Mouse (Mus musculus): ENCODE measurements around the gene Klf5. TPM values are rescaled to one million over a fixed set of nuclear protein-coding genes. Genes with fewer than 3 reads are reported as not detected.

Klf5 gene
- total RNA-seq (2021), result 10 to 100 TPM; 14.0 to 16.9 TPM

DNA sequence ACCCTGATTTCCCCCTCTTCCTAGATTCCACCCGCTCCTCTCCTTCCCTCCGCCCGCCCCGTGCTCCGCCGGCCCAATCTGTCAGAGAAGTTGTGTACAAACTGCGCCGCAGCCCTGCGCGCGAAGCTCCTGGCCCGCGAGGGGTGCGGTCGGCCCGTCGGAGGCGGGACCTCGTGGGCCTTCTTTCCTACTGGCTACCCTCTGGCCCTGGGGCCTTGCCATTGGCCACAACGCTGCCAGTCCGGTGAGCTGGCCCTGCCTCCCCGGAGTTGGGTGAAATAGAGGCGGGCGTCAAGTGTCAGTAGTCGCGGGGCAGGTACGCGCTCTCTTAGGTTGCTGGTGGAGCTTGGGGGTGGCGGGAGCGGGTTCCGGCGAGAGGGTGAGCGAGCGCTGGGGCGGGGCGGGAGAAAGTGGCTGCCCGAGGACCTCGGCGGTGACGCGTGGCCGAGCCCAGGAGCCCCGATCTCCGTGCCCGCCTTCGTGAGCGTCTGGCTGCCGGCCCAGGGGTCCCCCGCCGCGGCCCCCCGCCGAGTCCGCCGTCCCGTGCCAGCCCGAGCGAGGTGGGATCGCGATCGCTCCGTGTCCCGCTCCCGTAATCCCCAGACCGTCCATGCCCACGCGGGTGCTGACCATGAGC lies at the start of gene Klf5:
Klf5 (plus strand) TSS at position 307 of the 637 bp plus-strand sequence.
- DNase-seq (ENCODE audit: low spot score in 2 of 2), result peak; percentile 91 to 97
- intact Hi-C loops (cut with DNase I), result loop anchor here (5.0 to 10.0 kb wide), 2 partner anchors 154 to 594 kb away; no protein-coding TSS in a partner anchor

GRCm38 (mm10) chr14:99262026-99262425 lies 36.5 kb upstream of the Klf5 start:
- no peak for DNase-seq (ENCODE audit: low spot score in 2 of 2)
- intact Hi-C loops (cut with DNase I), result no loop called here

DNA sequence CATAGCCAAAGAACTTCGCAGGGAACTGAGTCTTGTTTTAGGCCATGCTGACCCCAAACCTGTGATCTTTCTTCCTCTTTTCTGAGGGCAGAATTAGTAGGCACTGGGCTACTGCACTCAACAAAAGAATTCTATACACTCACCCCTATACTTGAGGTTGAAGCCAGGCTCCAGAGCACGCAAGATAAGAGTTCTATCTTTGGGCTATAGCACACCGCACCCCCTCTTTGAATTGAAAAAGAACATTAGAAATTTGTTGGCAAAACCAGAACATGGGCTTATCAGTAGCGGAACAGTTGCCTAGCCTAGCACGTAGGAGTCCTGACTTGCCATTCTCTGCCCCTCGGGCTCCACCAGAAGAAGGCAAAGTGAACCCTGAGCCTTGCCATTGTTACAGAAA lies 34.7 kb upstream of the Klf5 start:
- intact Hi-C loops (cut with DNase I), result no loop called here
- DNase-seq (ENCODE audit: low spot score in 2 of 2), result no peak

DNA sequence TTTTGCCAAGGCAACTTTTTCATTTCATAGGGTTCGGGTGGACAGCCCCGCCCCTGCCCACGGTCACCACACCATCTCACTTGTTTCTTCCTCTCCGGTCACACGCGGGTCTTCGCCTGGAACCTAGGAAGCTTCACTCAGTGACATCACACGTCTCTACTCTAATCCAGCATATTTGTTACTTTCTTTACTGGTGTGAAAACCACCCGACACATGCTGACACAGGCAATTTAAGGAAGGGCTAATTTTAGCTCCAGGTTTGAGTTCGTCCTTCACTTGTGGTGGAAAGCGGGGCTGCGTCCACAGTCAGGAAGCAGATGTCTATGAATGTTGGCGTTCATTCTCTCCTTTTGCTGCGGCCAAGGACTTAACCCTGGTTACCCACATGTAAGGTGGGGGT lies 32.7 kb upstream of the Klf5 start:
- DNase-seq (ENCODE audit: low spot score in 2 of 2), result no peak
- intact Hi-C loops (cut with DNase I), result no loop called here

DNA sequence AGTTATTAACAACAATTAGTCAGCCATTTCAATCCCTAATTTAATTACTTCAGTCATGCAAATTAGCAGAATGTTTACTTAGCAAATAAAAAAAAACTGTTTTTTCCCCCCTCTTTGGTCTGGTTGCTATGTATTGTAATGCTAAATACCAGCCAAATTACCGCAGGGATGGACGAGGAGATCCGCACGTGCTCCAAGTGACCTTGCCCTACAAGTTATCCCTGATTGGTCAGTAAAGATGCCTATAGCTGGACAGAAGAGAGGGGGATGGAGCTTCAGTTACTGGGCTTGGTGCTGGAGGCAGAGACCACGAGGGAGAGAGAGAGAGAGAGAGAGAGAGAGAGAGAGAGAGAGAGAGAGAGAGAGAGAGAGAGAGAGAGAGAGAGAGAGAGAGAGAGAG lies 31.7 kb upstream of the Klf5 start:
- intact Hi-C loops (cut with DNase I), result no loop called here
- DNase-seq (ENCODE audit: low spot score in 2 of 2), result no peak

DNA sequence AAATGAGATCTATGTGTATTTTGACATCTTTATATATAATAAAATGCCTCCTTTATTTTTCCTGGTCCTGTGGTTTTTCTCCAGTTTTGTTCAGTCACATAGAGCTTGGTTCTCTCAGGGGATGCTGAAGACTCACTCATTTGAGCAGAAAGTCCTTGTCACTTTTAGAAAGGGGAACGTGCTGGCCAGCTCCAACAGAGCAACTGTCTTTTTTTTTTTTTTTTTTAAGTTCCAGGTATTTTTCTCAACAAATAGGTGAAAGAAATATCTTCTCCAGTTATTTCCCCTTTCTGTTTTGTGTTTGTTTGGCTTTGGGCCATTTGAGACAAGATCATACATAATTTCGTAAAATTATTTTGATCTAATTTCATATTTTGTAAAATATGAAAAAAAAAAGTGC lies 24.4 kb upstream of the Klf5 start:
- intact Hi-C loops (cut with DNase I), result no loop called here

DNA sequence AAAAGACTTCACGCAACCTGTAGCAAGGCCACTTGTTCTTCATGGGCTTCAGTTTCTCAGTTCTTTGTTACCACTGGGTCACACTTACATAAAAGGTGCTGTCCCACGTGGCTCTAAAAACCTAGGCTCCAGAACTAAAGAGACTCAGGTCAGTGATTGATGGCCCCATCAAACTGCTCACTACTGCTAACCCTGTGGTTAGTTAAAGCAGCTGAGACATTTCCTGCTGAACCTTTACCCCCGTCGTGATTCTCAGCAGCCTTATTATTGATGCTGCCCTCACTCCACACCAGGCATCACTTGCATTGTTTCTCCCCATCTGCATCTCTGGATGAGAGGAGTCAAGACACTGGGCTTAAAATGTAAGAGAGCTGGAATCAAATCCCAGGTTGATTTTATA lies 22.7 kb upstream of the Klf5 start:
- intact Hi-C loops (cut with DNase I), result no loop called here
- no peak for DNase-seq (ENCODE audit: low spot score in 2 of 2)

More for the DNA sequence above, 24.4 kb upstream of the Klf5 start:
- DNase-seq (ENCODE audit: low spot score in 2 of 2), result no peak

DNA sequence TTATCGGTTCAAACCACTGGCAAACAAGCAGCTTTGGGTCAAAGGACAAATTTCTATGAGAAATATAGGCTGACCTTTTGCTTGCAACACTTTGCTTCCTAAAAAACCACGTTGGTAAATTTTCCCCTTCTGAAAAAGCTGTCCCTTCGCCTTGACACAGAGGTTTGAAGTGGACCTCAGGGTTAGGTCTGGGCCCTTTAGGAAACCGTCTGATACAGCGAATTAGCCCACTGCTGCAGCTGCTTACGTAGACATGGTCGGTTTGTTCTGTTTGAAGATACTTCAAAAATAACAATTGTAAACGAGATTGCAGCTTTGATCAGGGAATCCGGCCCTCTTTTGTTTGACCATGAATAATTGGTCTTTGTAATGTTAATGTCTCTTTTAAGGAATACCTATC lies 20.2 kb upstream of the Klf5 start:
- no peak for DNase-seq (ENCODE audit: low spot score in 2 of 2)
- intact Hi-C loops (cut with DNase I), result no loop called here

DNA sequence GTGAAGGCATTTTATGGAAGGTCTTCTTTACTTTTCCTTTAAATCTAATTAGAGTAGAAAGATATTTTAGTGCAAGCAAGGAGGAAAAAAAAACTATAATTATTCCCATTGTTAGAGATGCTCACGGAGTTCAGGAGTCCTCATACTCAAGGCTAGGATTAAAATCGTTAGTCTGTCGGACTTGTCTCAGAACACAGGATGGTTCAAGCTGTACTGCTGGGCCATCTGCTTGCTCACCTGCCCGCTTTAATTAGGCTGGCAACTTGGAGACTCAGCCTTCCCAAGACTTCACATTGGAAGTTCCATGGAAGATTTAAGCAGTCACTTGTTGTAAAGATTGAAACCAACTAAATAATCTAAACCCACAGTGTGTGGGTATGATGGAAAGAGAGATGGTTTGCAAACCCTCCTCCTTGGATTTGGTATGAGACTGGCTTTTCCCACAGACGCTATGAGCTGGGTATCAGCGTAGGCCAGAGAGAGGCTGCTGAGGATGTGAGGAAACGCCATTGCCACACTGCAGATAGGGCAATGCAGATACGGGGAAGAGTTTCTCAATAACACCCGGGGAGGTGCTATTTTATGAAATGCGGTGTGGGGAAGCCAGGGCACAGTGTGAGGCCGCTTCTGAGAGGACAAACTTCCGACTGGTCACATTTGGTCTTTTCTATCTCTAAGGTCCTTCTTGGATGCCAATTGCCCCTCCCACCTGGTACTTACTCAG lies 19.6 kb upstream of the Klf5 start:
- no peak for DNase-seq (ENCODE audit: low spot score in 2 of 2)
- intact Hi-C loops (cut with DNase I), result no loop called here

DNA sequence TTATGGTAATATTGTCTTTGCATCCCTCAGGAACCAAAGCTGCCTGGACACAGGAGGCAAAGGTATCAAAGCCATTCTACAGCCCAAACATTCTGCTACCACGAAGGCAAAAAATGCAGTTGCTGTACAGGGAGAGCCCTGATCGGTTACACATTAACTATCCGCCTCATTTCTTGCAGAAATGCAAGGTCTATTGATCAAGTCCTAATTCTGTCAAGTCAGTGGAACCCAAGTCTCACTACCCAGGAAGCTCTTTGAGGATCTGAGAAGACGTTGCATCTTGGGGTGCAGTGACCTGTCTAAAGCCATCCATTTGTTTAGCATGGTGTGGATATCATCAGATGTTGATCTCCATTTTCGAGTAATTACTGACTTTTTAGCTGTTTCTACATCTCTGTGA lies 18.1 kb upstream of the Klf5 start:
- no peak for DNase-seq (ENCODE audit: low spot score in 2 of 2)
- intact Hi-C loops (cut with DNase I), result no loop called here

- intact Hi-C loops (cut with DNase I), result no loop called here
- DNase-seq (ENCODE audit: low spot score in 2 of 2), result no peak
Observed at GRCm38 (mm10) chr14:99280825-99281433, 17.6 kb upstream of the Klf5 start.

- no peak for DNase-seq (ENCODE audit: low spot score in 2 of 2)
- intact Hi-C loops (cut with DNase I), result no loop called here
Observed at GRCm38 (mm10) chr14:99285486-99285885, 13.0 kb upstream of the Klf5 start.

- intact Hi-C loops (cut with DNase I), result loop anchor here (10.0 kb wide), 1 partner anchor 147 kb away; no protein-coding TSS in a partner anchor
- no peak for DNase-seq (ENCODE audit: low spot score in 2 of 2)
Observed at GRCm38 (mm10) chr14:99292176-99292575, 6.3 kb upstream of the Klf5 start.

DNA sequence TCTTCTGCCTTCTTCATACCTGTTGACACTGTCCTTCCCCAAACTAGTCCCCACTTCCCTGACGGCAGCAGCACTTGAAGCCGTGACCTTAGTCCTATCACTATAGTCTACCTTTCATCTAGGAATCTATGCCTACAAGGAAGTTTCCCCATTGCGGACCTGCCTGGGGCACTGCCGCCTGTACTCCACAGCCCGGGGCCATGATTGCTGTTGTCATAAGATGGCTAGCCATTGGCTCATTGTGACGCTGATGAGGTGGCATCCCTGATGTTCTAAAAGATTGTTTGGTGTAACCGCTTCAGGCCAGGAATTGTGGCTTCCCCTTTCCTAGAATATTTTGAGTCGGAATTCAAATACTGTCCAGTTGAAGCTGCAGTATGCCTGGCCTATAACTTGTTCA lies 4.1 kb upstream of the Klf5 start:
- no peak for DNase-seq (ENCODE audit: low spot score in 2 of 2)
- intact Hi-C loops (cut with DNase I), result loop anchor here (10.0 kb wide), 1 partner anchor 150 kb away; no protein-coding TSS in a partner anchor

- peak in 1 of 2 experiments; percentile 45 for DNase-seq (ENCODE audit: low spot score in 2 of 2)
- intact Hi-C loops (cut with DNase I), result loop anchor here (5.0 to 10.0 kb wide), 2 partner anchors 151 to 597 kb away; no protein-coding TSS in a partner anchor
Observed at GRCm38 (mm10) chr14:99295606-99296341, 2.7 kb upstream of the Klf5 start.

DNA sequence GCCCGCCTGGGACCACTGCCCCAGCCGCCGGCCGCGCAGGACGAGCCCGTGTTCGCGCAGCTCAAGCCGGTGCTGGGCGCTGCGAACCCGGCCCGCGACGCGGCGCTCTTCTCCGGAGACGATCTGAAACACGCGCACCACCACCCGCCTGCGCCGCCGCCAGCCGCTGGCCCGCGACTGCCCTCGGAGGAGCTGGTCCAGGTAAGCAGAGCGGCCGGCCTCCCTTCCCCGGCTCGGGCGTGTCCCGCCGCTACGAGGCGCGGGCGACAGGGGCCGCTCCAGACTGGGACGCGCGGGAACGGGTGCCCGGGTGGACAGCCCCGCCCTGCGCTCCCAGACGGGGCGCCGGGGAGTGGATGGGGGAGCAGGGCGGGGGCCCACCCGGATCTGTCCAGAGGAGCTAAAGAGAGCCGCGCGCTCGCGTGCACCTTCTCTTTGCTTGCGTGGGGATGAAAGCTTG lies 561 bp downstream of the Klf5 start:
- peak; percentile 60 to 64 for DNase-seq (ENCODE audit: low spot score in 2 of 2)
- intact Hi-C loops (cut with DNase I), result loop anchor here (5.0 to 10.0 kb wide), 2 partner anchors 154 to 593 kb away; no protein-coding TSS in a partner anchor

GRCm38 (mm10) chr14:99299701-99300191 lies 1.3 kb downstream of the Klf5 start:
- peak; percentile 45 to 72 for DNase-seq (ENCODE audit: low spot score in 2 of 2)
- intact Hi-C loops (cut with DNase I), result loop anchor here (5.0 to 10.0 kb wide), 4 partner anchors 155 to 593 kb away; no protein-coding TSS in a partner anchor

GRCm38 (mm10) chr14:99301472-99301871 lies 3.0 kb downstream of the Klf5 start:
- intact Hi-C loops (cut with DNase I), result loop anchor here (5.0 to 10.0 kb wide), 2 partner anchors 446 to 563 kb away; no protein-coding TSS in a partner anchor

GRCm38 (mm10) chr14:99304387-99304786 lies 5.9 kb downstream of the Klf5 start:
- intact Hi-C loops (cut with DNase I), result loop anchor here (5.0 to 10.0 kb wide), 2 partner anchors 443 to 560 kb away; no protein-coding TSS in a partner anchor
- DNase-seq (ENCODE audit: low spot score in 2 of 2), result no peak

More at GRCm38 (mm10) chr14:99301472-99301871, 3.0 kb downstream of the Klf5 start:
- DNase-seq (ENCODE audit: low spot score in 2 of 2), result peak in 1 of 2 experiments; percentile 20

Data from left cerebral cortex, postnatal 25 days (tissue).